Mouse (Mus musculus): ENCODE measurements around the gene Bad. TPM values are rescaled to one million over a fixed set of nuclear protein-coding genes. Genes with fewer than 3 reads are reported as not detected.

The Bad gene
- polyA plus RNA-seq, 1 experiment from 2014 or later = 70.1 TPM

DNA sequence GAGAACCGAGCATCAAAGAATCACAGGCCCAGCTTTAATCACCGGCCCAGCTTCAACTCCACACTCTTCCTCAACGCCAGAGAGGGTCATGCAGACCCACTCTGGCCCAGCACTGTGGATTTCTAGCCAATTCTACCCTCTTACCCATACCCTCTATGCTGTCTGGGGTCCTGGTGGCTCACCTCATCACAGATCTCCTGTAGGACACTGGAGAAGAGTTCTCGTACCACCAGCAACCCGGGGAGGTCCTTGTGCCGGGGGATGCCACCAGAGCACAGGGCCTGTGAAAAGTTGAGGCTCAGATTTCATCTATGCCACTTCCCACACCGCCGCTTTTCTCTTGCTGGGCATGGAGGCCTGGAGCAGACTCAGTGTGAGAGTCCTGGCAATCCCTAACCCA is 52.8 kb downstream of the Bad start:
- Histone ChIP-seq H3K36me3 (ENCODE audit: control insufficient read depth, insufficient read depth) (no peaks in the 10 kb centered on the region; the same call in 1 of the 2 replicates), H3K27ac (ENCODE audit: low read depth, low read length) (peak overlapping the region; percentile 74; the same call in 1 of the 2 replicates), H3K4me1 (replicated peaks; ENCODE audit: control insufficient read depth, insufficient read depth, low read length) (peaks cover 9% of the 10 kb centered on the region; the same call in 1 of the 2 replicates), H3K9ac (ENCODE audit: low read depth, low read length) (0 out of 2 replicates have a peak overlapping the region, but pooled peaks have one; percentile 23), H3K27me3 (replicated peaks; ENCODE audit: control insufficient read depth, insufficient read depth, low read length) (no peaks in the 10 kb centered on the region), H3K9me3 (ENCODE audit: control insufficient read depth) (no peaks in the 10 kb centered on the region), H3K4me2 (replicated peaks; ENCODE audit: low read depth) (peak overlapping the region; percentile 74), H3K4me3 (ENCODE audit: low read depth, low read length) (peak overlapping the region; percentile 48)
- 86% methylated on average over 8 of the region's 8 CpGs for WGBS
- ATAC-seq = no peak
- no peak for TF ChIP-seq CTCF (IDR thresholded peaks at IDR 0.05; ENCODE audit: low read depth)

- peak; percentile 22; the same call in 1 of the 2 replicates for TF ChIP-seq CTCF (IDR thresholded peaks at IDR 0.05; ENCODE audit: low read depth)
- Histone ChIP-seq H3K27ac (ENCODE audit: low read depth, low read length) (peak overlapping the region; percentile 74), H3K4me2 (replicated peaks; ENCODE audit: low read depth) (peak overlapping the region; percentile 74), H3K4me3 (ENCODE audit: low read depth, low read length) (peak overlapping the region; percentile 48), H3K4me1 (replicated peaks; ENCODE audit: control insufficient read depth, insufficient read depth, low read length) (peaks cover 13% of the 10 kb centered on the region; the same call in 1 of the 2 replicates), H3K9me3 (ENCODE audit: control insufficient read depth) (no peaks in the 10 kb centered on the region), H3K27me3 (replicated peaks; ENCODE audit: control insufficient read depth, insufficient read depth, low read length) (no peaks in the 10 kb centered on the region), H3K9ac (ENCODE audit: low read depth, low read length) (peak overlapping the region; percentile 32), H3K36me3 (ENCODE audit: control insufficient read depth, insufficient read depth) (peaks cover 6% of the 10 kb centered on the region; the same call in 1 of the 2 replicates)
- ATAC-seq = no peak
- 42% methylated on average over 21 of the region's 21 CpGs for WGBS
Measured at GRCm38 (mm10) chr19:6995255-6995991, 53.8 kb downstream of the Bad start.

- Histone ChIP-seq H3K27ac (ENCODE audit: low read depth, low read length) (peak within 1 kb of the TSS; percentile 74), H3K27me3 (replicated peaks; ENCODE audit: control insufficient read depth, insufficient read depth, low read length) (no peaks in the 10 kb centered on the region), H3K4me1 (replicated peaks; ENCODE audit: control insufficient read depth, insufficient read depth, low read length) (peaks cover 13% of the 10 kb centered on the region; the same call in 1 of the 2 replicates), H3K4me3 (ENCODE audit: low read depth, low read length) (peak within 1 kb of the TSS; percentile 48), H3K9ac (ENCODE audit: low read depth, low read length) (peak within 1 kb of the TSS; percentile 47), H3K4me2 (replicated peaks; ENCODE audit: low read depth) (peak within 1 kb of the TSS; percentile 74), H3K36me3 (ENCODE audit: control insufficient read depth, insufficient read depth) (peaks cover 7% of the 10 kb centered on the region; the same call in 1 of the 2 replicates), H3K9me3 (ENCODE audit: control insufficient read depth) (no peaks in the 10 kb centered on the region)
- ATAC-seq = peak; percentile 58
- no peak for TF ChIP-seq CTCF (IDR thresholded peaks at IDR 0.05; ENCODE audit: low read depth)
- under 1% methylated on average over 24 of the region's 24 CpGs for WGBS
Measured at GRCm38 (mm10) chr19:6996006-6996405, 54.3 kb downstream of the Bad start, which contains the start of the genes Nudt22 and Trpt1. Gene Nudt22 (minus strand): TSS chr19:6996117. Gene Trpt1 (plus strand): TSS chr19:6996131.

DNA sequence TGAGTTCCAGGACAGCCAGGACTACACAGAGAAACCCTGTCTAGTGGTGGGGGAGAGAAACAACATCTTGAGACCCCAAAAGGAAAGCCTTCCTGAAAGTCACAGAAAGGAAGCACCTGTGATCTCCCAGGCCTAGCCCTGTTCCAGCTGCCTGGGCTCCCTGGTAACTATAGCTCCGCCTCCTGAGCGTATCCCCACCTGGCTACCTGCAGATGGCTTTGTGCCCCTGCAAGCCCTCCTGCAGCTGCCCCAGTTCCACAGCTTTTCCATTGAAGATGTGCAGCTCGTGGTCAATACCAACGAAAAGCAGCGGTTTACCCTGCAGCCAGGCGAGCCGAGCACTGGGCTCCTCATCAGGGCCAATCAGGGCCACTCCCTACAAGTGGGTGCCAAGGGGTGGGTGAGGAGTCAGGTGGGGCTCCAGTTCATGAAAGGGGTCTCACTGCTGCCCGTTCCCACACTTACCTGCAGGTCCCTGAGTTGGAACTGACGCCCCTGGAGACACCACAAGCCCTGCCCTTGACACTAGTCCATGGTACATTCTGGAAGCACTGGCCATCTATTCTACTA is 56.1 kb downstream of the Bad start:
- ATAC-seq = no peak
- Histone ChIP-seq H3K27ac (ENCODE audit: low read depth, low read length) (no peak overlapping the region), H3K27me3 (replicated peaks; ENCODE audit: control insufficient read depth, insufficient read depth, low read length) (no peaks in the 10 kb centered on the region), H3K9me3 (ENCODE audit: control insufficient read depth) (no peaks in the 10 kb centered on the region), H3K4me3 (ENCODE audit: low read depth, low read length) (no peak overlapping the region), H3K9ac (ENCODE audit: low read depth, low read length) (no peak overlapping the region), H3K4me1 (replicated peaks; ENCODE audit: control insufficient read depth, insufficient read depth, low read length) (peaks cover 11% of the 10 kb centered on the region; the same call in 1 of the 2 replicates), H3K4me2 (replicated peaks; ENCODE audit: low read depth) (no peak overlapping the region), H3K36me3 (ENCODE audit: control insufficient read depth, insufficient read depth) (peaks cover 10% of the 10 kb centered on the region; the same call in 1 of the 2 replicates)
- WGBS = 85% methylated on average over 9 of the region's 9 CpGs
- TF ChIP-seq CTCF (IDR thresholded peaks at IDR 0.05; ENCODE audit: low read depth) = no peak

DNA sequence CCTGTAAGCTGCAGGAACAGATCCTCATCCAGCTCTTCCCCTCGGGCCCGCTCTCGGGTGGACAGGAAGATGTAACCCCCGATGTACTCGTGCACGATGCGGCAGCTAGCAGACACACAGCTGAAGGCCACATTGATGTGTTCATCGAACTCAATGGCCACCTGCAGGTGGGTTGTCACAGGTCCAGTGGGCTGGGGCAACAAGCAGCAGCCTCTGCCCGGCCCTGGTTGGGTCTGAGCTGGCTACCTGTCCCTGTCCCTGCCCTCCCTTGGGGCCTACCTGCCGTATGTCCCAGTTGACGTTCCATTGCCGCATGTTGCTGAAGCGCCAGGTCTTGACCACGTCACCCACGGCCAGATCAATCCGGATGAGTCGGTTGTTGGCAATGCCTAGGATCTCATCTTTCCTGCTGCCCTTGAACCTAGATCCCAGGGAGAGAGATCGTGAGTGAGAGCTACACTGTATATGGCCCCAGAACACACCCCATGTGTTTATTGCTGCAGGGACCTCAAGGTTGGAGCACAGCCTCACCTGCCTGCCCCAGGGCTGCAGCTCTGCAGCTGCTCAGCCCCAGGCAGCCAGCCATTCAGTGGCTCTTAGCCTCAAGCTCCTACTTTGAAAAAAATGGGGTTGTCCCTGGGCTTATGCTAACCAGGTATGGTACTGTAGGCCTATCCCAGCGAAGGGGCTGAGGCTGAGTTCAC is 57.9 kb downstream of the Bad start:
- peaks cover 10% of the 10 kb centered on the region; the same call in 1 of the 2 replicates for H3K36me3 ChIP-seq (ENCODE audit: control insufficient read depth, insufficient read depth)
- no peak overlapping the region for H3K4me2 ChIP-seq (replicated peaks; ENCODE audit: low read depth)
- ATAC-seq = peak; percentile 81
- no peak overlapping the region for H3K4me3 ChIP-seq (ENCODE audit: low read depth, low read length)
- H3K4me1 ChIP-seq (replicated peaks; ENCODE audit: control insufficient read depth, insufficient read depth, low read length) = peaks cover 7% of the 10 kb centered on the region; the same call in 1 of the 2 replicates
- no peak for TF ChIP-seq CTCF (IDR thresholded peaks at IDR 0.05; ENCODE audit: low read depth)
- 77% methylated on average over 19 of the region's 19 CpGs for WGBS
- H3K9me3 ChIP-seq (ENCODE audit: control insufficient read depth) = no peaks in the 10 kb centered on the region
- H3K27me3 ChIP-seq (replicated peaks; ENCODE audit: control insufficient read depth, insufficient read depth, low read length) = no peaks in the 10 kb centered on the region
- H3K9ac ChIP-seq (ENCODE audit: low read depth, low read length) = no peak overlapping the region
- peak overlapping the region; percentile 73; the same call in 1 of the 2 replicates for H3K27ac ChIP-seq (ENCODE audit: low read depth, low read length)

Small RNA genes lying within 50 kb of the gene (microRNA-seq; reads per million reads assigned to microRNA genes)
- gene Mir6990 = 1.9 reads per million

Other genes starting within 250 kb of the Bad start
- gene Rps6ka4, start 101.2 kb upstream of the Bad start, polyA plus RNA-seq (2015; fragmentation: Nextera tagmentation; extraction: Ambion mirVana) = 15.7 and 16.7 TPM in 2 replicates
- gene Ccdc88b, start 83.7 kb upstream of the Bad start, polyA plus RNA-seq (2015; fragmentation: Nextera tagmentation; extraction: Ambion mirVana) = 1.4 and 1.7 TPM in 2 replicates
- 52.0 and 54.4 TPM in 2 replicates for gene Trmt112, start 32.2 kb upstream of the Bad start, polyA plus RNA-seq (2015; fragmentation: Nextera tagmentation; extraction: Ambion mirVana)
- gene Prdx5, start 31.8 kb upstream of the Bad start, polyA plus RNA-seq (2015; fragmentation: Nextera tagmentation; extraction: Ambion mirVana) = 910 and 912 TPM in 2 replicates
- 63.6 TPM in 2 replicates for gene Esrra, start 20.0 kb upstream of the Bad start, polyA plus RNA-seq (2015; fragmentation: Nextera tagmentation; extraction: Ambion mirVana)
- gene Catsperz, start 16.5 kb upstream of the Bad start, polyA plus RNA-seq (2015; fragmentation: Nextera tagmentation; extraction: Ambion mirVana) = 0.65 and 0.76 TPM in 2 replicates
- gene Kcnk4, start 7.3 kb upstream of the Bad start, polyA plus RNA-seq (2015; fragmentation: Nextera tagmentation; extraction: Ambion mirVana) = 0.21 and 0.38 TPM in 2 replicates
- gene Gpr137, start 619 bp downstream of the Bad start, polyA plus RNA-seq (2015; fragmentation: Nextera tagmentation; extraction: Ambion mirVana) = 20.0 and 20.9 TPM in 2 replicates
- 102 and 105 TPM in 2 replicates for gene Ppp1r14b, start 33.1 kb downstream of the Bad start, polyA plus RNA-seq (2015; fragmentation: Nextera tagmentation; extraction: Ambion mirVana)
- gene Plcb3, start 34.6 kb downstream of the Bad start, polyA plus RNA-seq (2015; fragmentation: Nextera tagmentation; extraction: Ambion mirVana) = 107 and 123 TPM in 2 replicates
- gene Fkbp2, start 38.6 kb downstream of the Bad start, polyA plus RNA-seq (2015; fragmentation: Nextera tagmentation; extraction: Ambion mirVana) = 135 and 142 TPM in 2 replicates
- 23.2 and 25.2 TPM in 2 replicates for gene Vegfb, start 45.8 kb downstream of the Bad start, polyA plus RNA-seq (2015; fragmentation: Nextera tagmentation; extraction: Ambion mirVana)
- gene Dnajc4, start 50.7 kb downstream of the Bad start, polyA plus RNA-seq (2015; fragmentation: Nextera tagmentation; extraction: Ambion mirVana) = 32.3 and 35.1 TPM in 2 replicates
- 50.4 and 51.9 TPM in 2 replicates for gene Nudt22, start 54.3 kb downstream of the Bad start, polyA plus RNA-seq (2015; fragmentation: Nextera tagmentation; extraction: Ambion mirVana)
- gene Trpt1, start 54.3 kb downstream of the Bad start, polyA plus RNA-seq (2015; fragmentation: Nextera tagmentation; extraction: Ambion mirVana) = 7.6 and 10.2 TPM in 2 replicates
- 8.9 and 9.3 TPM in 2 replicates for gene Fermt3, start 77.6 kb downstream of the Bad start, polyA plus RNA-seq (2015; fragmentation: Nextera tagmentation; extraction: Ambion mirVana)
- gene Stip1, start 98.1 kb downstream of the Bad start, polyA plus RNA-seq (2015; fragmentation: Nextera tagmentation; extraction: Ambion mirVana) = 46.2 and 47.8 TPM in 2 replicates
- gene Macrod1, start 114.9 kb downstream of the Bad start, polyA plus RNA-seq (2015; fragmentation: Nextera tagmentation; extraction: Ambion mirVana) = 14.4 and 15.1 TPM in 2 replicates
- gene Flrt1, start 163.9 kb downstream of the Bad start, polyA plus RNA-seq (2015; fragmentation: Nextera tagmentation; extraction: Ambion mirVana) = 0.75 and 0.82 TPM in 2 replicates

Measured in intestine, postnatal 0 days (tissue).